Mouse (Mus musculus) regulatory T cell (primary cell): ENCODE measurements around the gene Stk11.
"Not testable (repeated sequence)": the region's sequence is repeated elsewhere in the genome, so short reads cannot be mapped to it uniquely, and the experiment has no call there.

Source experiments
- in situ Hi-C: fragments of 300-600 bp; cut with MboI, MseI; formaldehyde crosslinking; loops from one replicate; pipeline ENCODE4 v1.15.1; 2025; ENCODE audit warnings: high pct_unique_total_duplicates

Stk11 gene

GRCm38 (mm10) chr10:80156002-80156751, 40.6 kb downstream of the Stk11 start:
- in situ Hi-C loops: no loop called here

- in situ Hi-C loops: no loop called here
Measured at GRCm38 (mm10) chr10:80156752-80157053, 41.1 kb downstream of the Stk11 start.

- in situ Hi-C loops: no loop called here
Measured at GRCm38 (mm10) chr10:80157141-80157929, 41.7 kb downstream of the Stk11 start.

GRCm38 (mm10) chr10:80158307-80158986, 42.8 kb downstream of the Stk11 start:
- in situ Hi-C loops: no loop called here

GRCm38 (mm10) chr10:80159021-80159560, 43.5 kb downstream of the Stk11 start:
- in situ Hi-C loops: no loop called here

GRCm38 (mm10) chr10:80159561-80160454, 44.2 kb downstream of the Stk11 start:
- in situ Hi-C loops: no loop called here

GRCm38 (mm10) chr10:80160455-80161371, 45.1 kb downstream of the Stk11 start:
- in situ Hi-C loops: no loop called here

GRCm38 (mm10) chr10:80161522-80162242, 46.1 kb downstream of the Stk11 start:
- in situ Hi-C loops: no loop called here

GRCm38 (mm10) chr10:80162243-80162608, 46.6 kb downstream of the Stk11 start:
- in situ Hi-C loops: no loop called here

GRCm38 (mm10) chr10:80162716-80163299, 47.2 kb downstream of the Stk11 start:
- in situ Hi-C loops: no loop called here

GRCm38 (mm10) chr10:80163721-80164120, 48.1 kb downstream of the Stk11 start:
- in situ Hi-C loops: no loop called here

- in situ Hi-C loops: no loop called here
Measured at GRCm38 (mm10) chr10:80164161-80164997, 48.8 kb downstream of the Stk11 start.

GRCm38 (mm10) chr10:80164998-80165344, 49.4 kb downstream of the Stk11 start:
- in situ Hi-C loops: no loop called here

GRCm38 (mm10) chr10:80165392-80166128, 50.0 kb downstream of the Stk11 start, which contains the start of gene Cirbp:
Cirbp (plus strand) TSS chr10:80165985.
- in situ Hi-C loops: no loop called here

- in situ Hi-C loops: not testable (repeated sequence)
Measured at GRCm38 (mm10) chr10:80166136-80166535, 50.5 kb downstream of the Stk11 start.

GRCm38 (mm10) chr10:80167460-80168037, 51.9 kb downstream of the Stk11 start:
- in situ Hi-C loops: no loop called here

- in situ Hi-C loops: no loop called here
Measured at GRCm38 (mm10) chr10:80168038-80168661, 52.5 kb downstream of the Stk11 start.
